Mouse (Mus musculus) erythroblast, embryonic 14.5 days (primary cell): Measurements from ENCODE around the gene Wipf1.

Experiments
- GATA1 ChIP-seq: IDR thresholded peaks from 2 replicates; pipeline ENCODE4 v1.6.1; 2012; ENCODE audit warnings: low read length, inconsistent platforms, mixed read lengths
- TAL1 ChIP-seq: IDR thresholded peaks from 3 replicates; pipeline ENCODE4 v1.6.1; 2012; ENCODE audit warnings: low read length, inconsistent platforms, mixed read lengths

- TF ChIP-seq GATA1, result no peak
- TF ChIP-seq TAL1, result no peak
Measured at GRCm38 (mm10) chr2:73540450-73541162, 11.1 kb upstream of the Wipf1 start.
